Mouse (Mus musculus): ENCODE results near the gene Olfr548-ps1. TPM values are rescaled to one million over a fixed set of nuclear protein-coding genes. Genes with fewer than 3 reads are reported as not detected.

The Olfr548-ps1 gene
- total RNA-seq (2023), result not detected in 4 replicates

DNA sequence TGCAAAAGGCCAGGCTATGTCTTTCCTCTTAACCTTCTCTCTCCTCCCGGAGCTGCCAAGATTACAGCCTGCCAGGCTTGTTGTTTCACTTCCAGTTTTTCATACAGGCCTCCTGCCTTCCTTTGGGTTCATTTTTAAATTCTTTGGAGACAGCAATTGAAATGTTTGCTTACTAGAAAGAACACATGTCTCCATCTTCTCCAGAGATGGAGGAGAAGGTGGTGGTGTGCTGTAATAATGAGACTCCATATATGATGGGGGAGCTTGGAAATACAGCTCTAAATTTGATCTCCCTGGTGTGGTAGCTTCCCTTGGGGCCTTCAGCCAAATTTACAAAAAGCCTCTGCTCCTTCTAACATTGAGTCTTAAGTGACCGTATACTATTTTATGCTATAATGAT is at the start of gene Olfr548-ps1:
Gene Olfr548-ps1, plus strand, starts transcription at position 301 of the 400 bp plus-strand sequence.

DNA sequence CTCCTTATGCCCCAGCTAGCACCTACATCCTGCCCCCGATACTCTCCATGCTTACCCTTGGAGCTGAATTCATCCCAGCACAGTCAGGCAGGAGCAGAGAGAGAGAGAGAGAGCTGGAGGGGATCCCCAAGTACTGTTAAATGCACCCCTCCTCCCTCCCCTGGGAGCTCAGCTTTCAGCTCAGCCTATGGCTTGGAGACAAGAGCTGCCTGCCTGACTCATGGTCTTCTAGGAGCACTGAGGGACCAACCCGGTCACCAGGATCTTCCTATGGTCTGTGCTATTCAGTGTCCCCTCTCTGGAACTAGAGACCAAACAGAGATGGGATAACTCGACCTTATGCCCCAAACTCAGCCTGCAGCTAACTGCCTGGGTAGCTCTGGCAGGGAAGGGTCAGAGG is 41.2 kb upstream of the Olfr548-ps1 start, which contains the start of gene Olfr545:
Gene Olfr545, minus strand, starts transcription at position 101 of the 400 bp plus-strand sequence.

DNA sequence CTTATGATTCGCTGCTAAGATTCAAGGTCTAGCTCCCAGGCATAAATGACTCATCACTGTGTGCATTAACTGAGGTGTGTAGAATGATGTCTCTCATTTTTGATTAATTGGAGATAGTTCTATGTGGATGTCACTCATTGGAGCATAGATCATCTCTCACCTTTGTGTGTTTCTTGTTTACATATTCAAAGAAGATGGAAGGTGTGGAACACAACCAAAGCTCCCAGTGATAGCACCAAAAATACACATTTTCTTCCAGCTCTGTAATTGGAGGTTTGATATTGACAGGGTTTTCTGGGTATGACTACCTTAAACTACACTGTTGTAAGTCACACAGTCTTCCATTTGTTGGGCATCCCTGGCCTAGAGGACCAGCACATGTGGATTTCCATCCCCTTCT is 6.2 kb upstream of the Olfr548-ps1 start, which contains the start of gene Olfr547:
Gene Olfr547, plus strand, starts transcription at position 301 of the 400 bp plus-strand sequence.

DNA sequence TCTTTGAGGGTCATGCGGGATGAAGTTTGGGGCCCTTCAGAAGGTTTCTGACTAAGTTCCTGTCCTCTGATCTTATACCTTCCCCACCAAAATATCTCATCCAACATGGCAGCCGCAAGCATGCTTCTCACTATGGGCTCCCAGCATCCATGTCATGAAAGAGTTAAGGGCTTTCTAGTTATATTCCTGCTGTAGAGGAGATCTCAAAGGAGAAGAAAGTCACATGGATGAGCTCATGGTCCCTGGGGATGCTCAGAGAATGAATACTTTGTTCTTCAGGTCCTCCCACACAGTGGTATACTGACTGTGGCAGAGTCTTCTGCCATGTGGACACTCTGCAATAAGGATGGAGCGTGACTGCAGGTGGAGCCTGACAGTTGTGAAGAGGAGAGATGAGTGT is 8.9 kb downstream of the Olfr548-ps1 start, which contains the start of gene Olfr549:
Gene Olfr549, plus strand, starts transcription at position 301 of the 400 bp plus-strand sequence.

DNA sequence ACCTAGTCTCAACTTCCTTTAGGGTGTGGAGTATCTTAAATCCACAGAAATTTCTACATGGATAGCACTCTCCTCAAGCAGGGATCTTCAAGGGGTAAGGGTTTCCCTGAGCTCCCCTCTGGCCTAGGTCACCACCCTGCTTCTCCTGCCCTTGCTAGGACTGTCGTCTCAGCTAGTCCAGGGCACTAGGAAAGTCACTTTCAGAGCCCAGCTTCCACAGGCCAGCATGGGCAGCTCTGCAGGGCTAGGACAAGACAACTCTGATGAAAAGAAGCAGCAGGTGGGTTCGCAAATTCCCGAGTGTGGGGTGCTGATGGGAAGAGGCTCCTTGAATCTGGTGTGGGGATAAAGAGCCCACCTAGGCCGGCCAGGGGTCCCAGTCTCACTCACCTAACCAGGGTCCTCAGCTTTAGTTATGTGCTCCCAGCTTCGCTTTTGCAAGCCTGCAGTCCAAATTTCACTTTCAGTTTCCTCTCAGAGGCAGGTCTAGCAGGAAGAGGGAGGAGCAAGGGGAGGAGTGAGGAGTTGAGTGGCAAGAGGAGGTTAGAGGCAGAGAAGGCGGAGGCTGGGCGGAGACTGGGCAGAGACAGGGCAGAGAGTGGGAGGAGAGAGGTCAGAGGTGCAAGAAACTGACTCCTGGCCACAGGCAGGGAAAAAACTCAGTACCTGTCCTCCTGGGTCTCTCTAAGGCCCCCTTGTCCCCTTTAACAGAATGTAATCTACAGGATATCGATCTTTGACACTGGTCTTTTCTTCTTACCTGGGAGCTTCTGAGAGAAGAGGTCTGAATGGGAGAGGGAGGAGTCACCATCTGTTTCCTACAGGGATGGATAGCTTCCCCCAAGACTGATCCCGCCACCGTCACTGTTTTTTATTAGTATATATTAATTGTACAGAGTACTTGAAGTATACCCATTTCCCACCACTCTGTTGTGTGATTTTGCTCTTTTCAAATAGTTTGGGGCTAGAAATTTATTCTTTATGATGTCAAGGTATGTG is 24.6 kb downstream of the Olfr548-ps1 start, which contains the start of gene Trim21:
Gene Trim21, minus strand, starts transcription at position 488 of the 999 bp plus-strand sequence.

DNA sequence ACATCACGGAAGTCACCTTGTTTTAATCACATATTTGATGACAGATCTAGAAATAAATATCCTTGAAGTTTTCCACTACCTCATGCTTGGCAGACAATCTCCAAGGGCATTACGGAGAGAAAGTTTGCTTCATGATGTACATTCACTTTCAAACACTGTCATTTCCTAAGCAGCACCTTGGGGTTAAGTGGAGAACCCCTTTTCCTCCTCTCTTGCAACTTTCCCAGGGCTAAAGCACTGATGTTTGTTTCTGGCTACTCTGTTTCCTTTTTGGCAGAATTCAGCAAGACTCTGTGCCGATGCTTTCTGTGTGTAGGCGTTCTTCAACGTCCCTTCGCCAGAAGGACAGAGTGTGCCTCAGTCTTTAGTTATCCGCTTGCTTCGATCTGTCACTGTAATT is 30.4 kb downstream of the Olfr548-ps1 start, which contains the start of gene Olfr550:
Gene Olfr550, plus strand, starts transcription at position 301 of the 400 bp plus-strand sequence.

DNA sequence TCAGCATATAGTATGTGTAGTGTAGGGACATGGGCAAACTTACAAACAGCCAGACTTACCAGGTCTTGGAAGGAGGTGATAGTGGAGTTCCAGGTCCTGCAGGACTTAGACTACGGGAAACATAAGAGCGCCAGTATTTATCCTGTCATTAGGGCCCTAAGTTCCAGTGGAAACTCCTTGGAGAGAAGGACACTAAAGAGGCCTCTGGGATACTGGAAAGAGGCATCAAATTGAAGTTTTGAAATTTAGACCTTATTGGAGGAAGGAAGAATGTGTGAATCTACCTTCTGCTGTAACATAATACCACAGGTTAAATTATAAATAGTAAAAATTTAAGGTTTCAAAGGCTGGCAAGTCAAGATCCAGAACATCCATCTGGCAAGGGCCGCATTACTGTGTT is 51.1 kb downstream of the Olfr548-ps1 start, which contains the start of gene Olfr551:
Gene Olfr551, minus strand, starts transcription at position 101 of the 400 bp plus-strand sequence.

Other genes starting within 250 kb of the Olfr548-ps1 start
- gene Rrm1, start 99.2 kb upstream of the Olfr548-ps1 start, total RNA-seq (2023), result 39.8 to 52.1 TPM (median 45.3 TPM) in 4 replicates
- gene Olfr543, start 59.2 kb upstream of the Olfr548-ps1 start, total RNA-seq (2023), result not detected in 4 replicates
- gene Olfr544, start 52.6 kb upstream of the Olfr548-ps1 start, total RNA-seq (2023), result not detected in 4 replicates
- not detected in 4 replicates for gene Olfr545, start 41.3 kb upstream of the Olfr548-ps1 start, total RNA-seq (2023)
- gene Olfr547, start 6.1 kb upstream of the Olfr548-ps1 start, total RNA-seq (2023), result not detected in 4 replicates
- gene Olfr549, start 9.0 kb downstream of the Olfr548-ps1 start, total RNA-seq (2023), result not detected in 4 replicates
- gene Trim21, start 24.6 kb downstream of the Olfr548-ps1 start, total RNA-seq (2023), result 32.2 to 40.5 TPM (median 36.2 TPM) in 4 replicates
- not detected in 4 replicates for gene Olfr550, start 30.5 kb downstream of the Olfr548-ps1 start, total RNA-seq (2023)
- gene Olfr551, start 51.0 kb downstream of the Olfr548-ps1 start, total RNA-seq (2023), result not detected in 4 replicates
- gene Olfr552, start 56.9 kb downstream of the Olfr548-ps1 start, total RNA-seq (2023), result not detected in 4 replicates
- not detected in 4 replicates for gene Olfr553, start 77.3 kb downstream of the Olfr548-ps1 start, total RNA-seq (2023)
- not detected in 4 replicates for gene Olfr554, start 97.5 kb downstream of the Olfr548-ps1 start, total RNA-seq (2023)
- gene Olfr555, start 117.9 kb downstream of the Olfr548-ps1 start, total RNA-seq (2023), result not detected in 4 replicates
- not detected in 4 replicates for gene Olfr556, start 124.0 kb downstream of the Olfr548-ps1 start, total RNA-seq (2023)
- gene Trim68, start 146.4 kb downstream of the Olfr548-ps1 start, total RNA-seq (2023), result 11.7 to 17.4 TPM (median 15.2 TPM) in 4 replicates
- gene Olfr557, start 155.0 kb downstream of the Olfr548-ps1 start, total RNA-seq (2023), result not detected in 4 replicates
- not detected in 4 replicates for gene Olfr558, start 161.3 kb downstream of the Olfr548-ps1 start, total RNA-seq (2023)
- not detected in 4 replicates for gene Olfr33, start 178.2 kb downstream of the Olfr548-ps1 start, total RNA-seq (2023)
- not detected in 4 replicates for gene Olfr559, start 186.6 kb downstream of the Olfr548-ps1 start, total RNA-seq (2023)
- not detected in 4 replicates for gene Olfr560, start 218.5 kb downstream of the Olfr548-ps1 start, total RNA-seq (2023)
- gene Olfr78, start 218.6 kb downstream of the Olfr548-ps1 start, total RNA-seq (2023), result not detected in 4 replicates
- not detected in 4 replicates for gene Olfr561, start 230.3 kb downstream of the Olfr548-ps1 start, total RNA-seq (2023)